Mouse (Mus musculus): ENCODE results near the gene Hsf2bp. TPM values are rescaled to one million over a fixed set of nuclear protein-coding genes. Genes with fewer than 3 reads are reported as not detected.

Hsf2bp gene
- total RNA-seq, 2 experiments from 2014 or later = 0.93 to 1.3 TPM

GRCm38 (mm10) chr17:32057843-32058242 lies 21.7 kb upstream of the Hsf2bp start:
- TF ChIP-seq CTCF (IDR thresholded peaks at IDR 0.05) = no peak
- H3K27ac ChIP-seq = no peak overlapping the region
- intact Hi-C loops (cut with DNase I) = no loop called here
- no peak overlapping the region for H3K4me3 ChIP-seq
- DNase-seq (ENCODE audit: extremely low spot score in 1 of 2, low spot score in 2 of 2) = no peak

- no peak for DNase-seq (ENCODE audit: extremely low spot score in 1 of 2, low spot score in 2 of 2)
- no peak for TF ChIP-seq CTCF (IDR thresholded peaks at IDR 0.05)
- intact Hi-C loops (cut with DNase I) = no loop called here
- Histone ChIP-seq H3K4me3 (no peak overlapping the region), H3K27ac (no peak overlapping the region)
Observed at GRCm38 (mm10) chr17:32053677-32054076, 17.5 kb upstream of the Hsf2bp start.

- intact Hi-C loops (cut with DNase I) = no loop called here
- Histone ChIP-seq H3K4me3 (no peak overlapping the region), H3K27ac (no peak overlapping the region)
- no peak for TF ChIP-seq CTCF (IDR thresholded peaks at IDR 0.05)
- DNase-seq (ENCODE audit: extremely low spot score in 1 of 2, low spot score in 2 of 2) = no peak
Observed at GRCm38 (mm10) chr17:32052237-32053080, 16.3 kb upstream of the Hsf2bp start.

GRCm38 (mm10) chr17:32050609-32051008 lies 14.5 kb upstream of the Hsf2bp start:
- intact Hi-C loops (cut with DNase I) = no loop called here
- TF ChIP-seq CTCF (IDR thresholded peaks at IDR 0.05) = no peak
- Histone ChIP-seq H3K4me3 (no peak overlapping the region), H3K27ac (no peak overlapping the region)
- DNase-seq (ENCODE audit: extremely low spot score in 1 of 2, low spot score in 2 of 2) = no peak

GRCm38 (mm10) chr17:32049914-32050313 lies 13.8 kb upstream of the Hsf2bp start:
- Histone ChIP-seq H3K4me3 (no peak overlapping the region), H3K27ac (no peak overlapping the region)
- DNase-seq (ENCODE audit: extremely low spot score in 1 of 2, low spot score in 2 of 2) = no peak
- intact Hi-C loops (cut with DNase I) = no loop called here
- no peak for TF ChIP-seq CTCF (IDR thresholded peaks at IDR 0.05)

GRCm38 (mm10) chr17:32048351-32048750 lies 12.2 kb upstream of the Hsf2bp start:
- Histone ChIP-seq H3K27ac (no peak overlapping the region), H3K4me3 (no peak overlapping the region)
- TF ChIP-seq CTCF (IDR thresholded peaks at IDR 0.05) = no peak
- intact Hi-C loops (cut with DNase I) = no loop called here
- DNase-seq (ENCODE audit: extremely low spot score in 1 of 2, low spot score in 2 of 2) = no peak

GRCm38 (mm10) chr17:32046541-32046940 lies 10.4 kb upstream of the Hsf2bp start:
- no peak overlapping the region for H3K4me3 ChIP-seq
- H3K27ac ChIP-seq = no peak overlapping the region
- TF ChIP-seq CTCF (IDR thresholded peaks at IDR 0.05) = no peak
- intact Hi-C loops (cut with DNase I) = no loop called here
- DNase-seq (ENCODE audit: extremely low spot score in 1 of 2, low spot score in 2 of 2) = no peak

- no peak for TF ChIP-seq CTCF (IDR thresholded peaks at IDR 0.05)
- no peak for DNase-seq (ENCODE audit: extremely low spot score in 1 of 2, low spot score in 2 of 2)
- Histone ChIP-seq H3K27ac (no peak overlapping the region), H3K4me3 (no peak overlapping the region)
- intact Hi-C loops (cut with DNase I) = no loop called here
Observed at GRCm38 (mm10) chr17:32040263-32040662, 4.1 kb upstream of the Hsf2bp start.

GRCm38 (mm10) chr17:32036509-32037438 lies 625 bp upstream of the Hsf2bp start:
- intact Hi-C loops (cut with DNase I) = loop anchor here (5.0 kb wide), 1 partner anchor 246 kb away; the partner anchor contains the start of gene Brd4
- DNase-seq (ENCODE audit: extremely low spot score in 1 of 2, low spot score in 2 of 2) = no peak
- Histone ChIP-seq H3K27ac (0 out of 2 replicates have a peak overlapping the region, but pooled peaks have one; percentile 65), H3K4me3 (peak overlapping the region; percentile 69)
- TF ChIP-seq CTCF (IDR thresholded peaks at IDR 0.05) = no peak

GRCm38 (mm10) chr17:32034322-32034721 lies 1.8 kb downstream of the Hsf2bp start:
- no peak overlapping the region for H3K4me3 ChIP-seq
- no peak for TF ChIP-seq CTCF (IDR thresholded peaks at IDR 0.05)
- H3K27ac ChIP-seq = no peak overlapping the region
- DNase-seq (ENCODE audit: extremely low spot score in 1 of 2, low spot score in 2 of 2) = no peak
- intact Hi-C loops (cut with DNase I) = no loop called here

GRCm38 (mm10) chr17:32031684-32032083 lies 4.5 kb downstream of the Hsf2bp start:
- intact Hi-C loops (cut with DNase I) = no loop called here
- Histone ChIP-seq H3K27ac (no peak overlapping the region), H3K4me3 (no peak overlapping the region)
- DNase-seq (ENCODE audit: extremely low spot score in 1 of 2, low spot score in 2 of 2) = no peak
- TF ChIP-seq CTCF (IDR thresholded peaks at IDR 0.05) = no peak

- Histone ChIP-seq H3K27ac (no peak overlapping the region), H3K4me3 (no peak overlapping the region)
- DNase-seq (ENCODE audit: extremely low spot score in 1 of 2, low spot score in 2 of 2) = no peak
- intact Hi-C loops (cut with DNase I) = loop anchor here (5.0 to 10.0 kb wide), 2 partner anchors 184 to 494 kb away; no protein-coding TSS in a partner anchor
- no peak for TF ChIP-seq CTCF (IDR thresholded peaks at IDR 0.05)
Observed at GRCm38 (mm10) chr17:32028301-32028700, 7.8 kb downstream of the Hsf2bp start.
